Mouse (Mus musculus): ENCODE measurements at regions not wholly inside any gene's neighbourhood (a gene's known extent, or its start where the extent isn't known, plus 50 kb on each side); places are given as distances from the start of the nearest gene placed in this dataset.

DNA sequence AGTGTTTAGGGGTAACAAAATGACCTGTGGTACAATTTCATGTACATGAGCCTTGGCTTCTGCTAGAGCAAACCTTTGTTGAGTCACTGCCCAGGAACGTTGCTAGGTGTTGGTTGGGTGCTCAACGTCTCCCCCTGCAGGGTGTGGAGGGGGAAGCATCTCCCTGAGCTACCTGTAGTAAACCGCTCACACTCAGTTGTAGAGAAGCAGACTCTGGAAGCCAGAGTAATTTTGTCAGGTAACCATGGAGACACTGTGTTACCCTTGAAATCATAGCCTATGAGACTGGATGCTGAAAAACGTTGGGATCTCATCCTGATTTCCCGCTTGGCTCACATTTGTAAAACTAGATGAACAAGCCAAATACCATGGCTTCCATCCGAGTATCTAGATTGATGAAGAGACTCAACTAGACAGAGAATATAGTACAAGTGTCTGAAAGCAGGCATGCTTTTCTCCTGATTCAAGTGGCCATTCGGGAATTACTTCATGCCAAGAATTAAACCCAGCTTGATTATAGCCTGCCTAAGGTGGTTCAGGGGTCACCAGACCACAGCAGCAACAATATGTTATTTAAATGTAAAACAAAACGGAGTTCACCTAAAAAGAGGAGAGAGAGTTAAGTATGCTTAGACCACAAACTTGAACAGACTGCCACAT is 63.7 kb upstream of the Ctla4 start:
- H3K27ac ChIP-seq, result no peak overlapping the region
- DNase-seq (ENCODE audit: low spot score), result peak; percentile 11
- H3K4me1 ChIP-seq (replicated peaks), result no peaks in the 10 kb centered on the region
- no peak overlapping the region for H3K4me3 ChIP-seq
- 59% methylated on average over 8 of the region's 8 CpGs for WGBS
- no peaks in the 10 kb centered on the region for H3K36me3 ChIP-seq
- no peaks in the 10 kb centered on the region for H3K9me3 ChIP-seq
- H3K27me3 ChIP-seq (ENCODE audit: insufficient read depth, poor library complexity, severe bottlenecking), result no peaks in the 10 kb centered on the region; the same call in 1 of the 2 replicates

DNA sequence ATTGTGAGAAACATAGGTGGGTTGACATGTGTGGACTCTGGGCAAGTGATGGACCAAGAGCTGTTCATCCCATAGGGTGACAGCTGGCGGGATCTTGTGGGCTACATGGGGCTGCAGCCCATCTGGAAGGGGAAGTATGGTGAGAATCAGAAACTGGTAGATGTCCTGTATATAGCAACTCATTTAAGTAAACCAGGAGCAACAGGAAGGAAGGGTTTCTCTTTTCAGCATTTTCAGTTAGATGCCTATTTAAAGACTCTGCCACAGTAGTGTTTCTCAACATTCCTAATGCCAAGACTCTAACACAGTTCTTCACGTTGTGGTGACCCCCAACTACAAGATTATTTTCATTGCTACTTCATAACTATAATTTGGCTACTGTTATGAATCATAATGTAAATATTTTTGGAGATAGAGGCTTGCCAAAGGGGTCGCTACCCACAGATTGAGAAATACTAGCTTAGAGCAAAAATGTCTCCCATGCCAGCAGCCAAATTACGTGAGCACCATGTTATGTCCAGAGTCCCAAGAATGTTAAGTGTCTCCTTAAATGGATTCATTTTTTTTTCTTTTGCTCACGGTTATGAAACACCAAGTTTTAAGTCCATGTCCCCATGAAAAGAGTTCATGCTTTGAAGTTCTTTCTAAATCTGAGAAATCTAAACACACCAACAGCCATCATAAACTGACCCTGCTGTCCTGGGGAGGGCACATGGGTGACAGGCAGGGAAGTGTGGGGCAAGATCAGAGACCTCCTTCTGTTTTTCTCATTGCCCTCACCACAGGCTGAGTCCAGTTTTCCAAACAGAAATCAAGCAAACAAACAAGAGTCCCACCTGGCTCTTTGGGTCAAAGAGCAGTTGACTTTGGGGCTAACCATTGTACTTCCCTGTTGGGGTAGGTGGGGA is 62.3 kb upstream of the Ctla4 start:
- Histone ChIP-seq H3K4me3 (no peak overlapping the region), H3K27ac (no peak overlapping the region), H3K36me3 (no peaks in the 10 kb centered on the region), H3K27me3 (ENCODE audit: insufficient read depth, poor library complexity, severe bottlenecking) (no peaks in the 10 kb centered on the region; the same call in 1 of the 2 replicates), H3K4me1 (replicated peaks) (no peaks in the 10 kb centered on the region), H3K9me3 (no peaks in the 10 kb centered on the region)
- WGBS, result 89% methylated on average over 5 of the region's 5 CpGs
- DNase-seq (ENCODE audit: low spot score), result no peak

- Histone ChIP-seq H3K36me3 (no peaks in the 10 kb centered on the region), H3K27me3 (ENCODE audit: insufficient read depth, poor library complexity, severe bottlenecking) (no peaks in the 10 kb centered on the region; the same call in 1 of the 2 replicates), H3K9me3 (no peaks in the 10 kb centered on the region), H3K4me1 (replicated peaks) (no peaks in the 10 kb centered on the region), H3K27ac (no peak overlapping the region), H3K4me3 (no peak overlapping the region)
- WGBS, result 76% methylated on average over 9 of the region's 9 CpGs
- no peak for DNase-seq (ENCODE audit: low spot score)
Measured at GRCm38 (mm10) chr1:60825256-60826186, 61.3 kb upstream of the Ctla4 start.

DNA sequence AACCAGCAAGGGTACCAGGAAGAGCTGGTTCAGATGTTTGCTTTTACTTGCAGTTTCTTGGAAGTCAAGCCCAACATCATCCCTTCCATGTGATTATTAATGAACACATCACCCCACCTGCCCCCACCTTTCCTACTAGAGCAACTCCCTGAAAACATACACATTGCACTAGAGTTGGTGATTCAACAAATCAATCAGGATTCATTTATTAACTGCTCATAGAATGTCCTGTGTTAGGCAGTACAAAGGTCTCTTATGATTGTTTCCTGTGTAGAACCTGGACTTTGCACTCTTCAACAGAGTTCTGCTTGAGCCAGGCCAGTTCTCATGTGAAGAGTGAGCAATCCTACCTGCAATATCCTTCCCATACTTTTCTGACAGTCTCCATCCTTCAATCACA is 59.8 kb upstream of the Ctla4 start:
- H3K36me3 ChIP-seq, result no peaks in the 10 kb centered on the region
- no peak overlapping the region for H3K4me3 ChIP-seq
- H3K4me1 ChIP-seq (replicated peaks), result no peaks in the 10 kb centered on the region
- H3K9me3 ChIP-seq, result no peaks in the 10 kb centered on the region
- H3K27me3 ChIP-seq (ENCODE audit: insufficient read depth, poor library complexity, severe bottlenecking), result no peaks in the 10 kb centered on the region
- H3K27ac ChIP-seq, result no peak overlapping the region
- no peak for DNase-seq (ENCODE audit: low spot score)

DNA sequence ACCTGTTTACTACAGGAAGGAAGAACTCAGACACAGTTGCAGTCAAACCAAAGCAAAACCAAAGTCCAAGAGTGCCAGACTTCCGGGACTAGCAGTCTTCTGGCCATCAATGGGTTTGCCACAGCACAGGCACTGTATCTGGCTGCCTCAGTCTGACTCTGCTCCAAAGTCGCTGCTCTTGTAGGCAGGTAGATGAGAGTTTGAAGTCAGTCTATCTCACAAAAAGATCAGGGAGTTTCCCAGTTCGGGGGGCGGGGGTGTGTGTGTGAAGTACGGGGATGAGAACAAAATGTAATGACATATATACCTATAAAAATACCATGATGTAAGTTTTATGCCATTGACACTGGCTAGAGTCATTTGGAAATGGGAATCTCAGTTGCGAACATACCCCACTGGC is 58.6 kb upstream of the Ctla4 start:
- no peaks in the 10 kb centered on the region for H3K4me1 ChIP-seq (replicated peaks)
- no peaks in the 10 kb centered on the region for H3K9me3 ChIP-seq
- H3K36me3 ChIP-seq, result no peaks in the 10 kb centered on the region
- WGBS, result 95% methylated on average over 6 of the region's 6 CpGs
- DNase-seq (ENCODE audit: low spot score), result no peak
- H3K27me3 ChIP-seq (ENCODE audit: insufficient read depth, poor library complexity, severe bottlenecking), result no peaks in the 10 kb centered on the region
- no peak overlapping the region for H3K27ac ChIP-seq
- no peak overlapping the region for H3K4me3 ChIP-seq

GRCm38 (mm10) chr1:60829849-60830248 is 57.0 kb upstream of the Ctla4 start:
- Histone ChIP-seq H3K4me3 (no peak overlapping the region), H3K27me3 (ENCODE audit: insufficient read depth, poor library complexity, severe bottlenecking) (no peaks in the 10 kb centered on the region), H3K4me1 (replicated peaks) (no peaks in the 10 kb centered on the region), H3K36me3 (no peaks in the 10 kb centered on the region), H3K27ac (no peak overlapping the region), H3K9me3 (no peaks in the 10 kb centered on the region)
- DNase-seq (ENCODE audit: low spot score), result no peak
- 81% methylated on average over 3 of the region's 3 CpGs for WGBS

DNA sequence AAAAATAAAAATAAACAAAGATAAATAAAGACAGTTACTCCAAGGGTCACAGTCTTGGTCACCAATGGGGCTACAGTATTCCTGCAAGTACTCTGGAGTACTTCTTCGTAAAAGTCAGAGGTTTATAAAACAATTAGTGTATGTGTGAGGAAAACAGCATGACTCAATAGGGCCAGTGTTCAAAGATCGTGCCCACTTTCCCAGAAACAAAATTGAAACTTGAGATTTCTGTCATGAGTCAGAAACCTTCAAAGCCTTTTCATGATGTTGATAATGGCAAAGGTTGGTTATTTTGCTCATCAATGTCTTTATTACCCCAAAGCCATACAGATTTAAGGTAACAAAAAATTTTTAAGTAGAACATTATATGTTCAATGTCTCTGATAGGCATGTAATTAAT is 53.1 kb upstream of the Ctla4 start:
- Histone ChIP-seq H3K27me3 (ENCODE audit: insufficient read depth, poor library complexity, severe bottlenecking) (no peaks in the 10 kb centered on the region), H3K9me3 (no peaks in the 10 kb centered on the region), H3K36me3 (no peaks in the 10 kb centered on the region), H3K4me3 (no peak overlapping the region), H3K4me1 (replicated peaks) (no peaks in the 10 kb centered on the region), H3K27ac (no peak overlapping the region)
- DNase-seq (ENCODE audit: low spot score), result no peak
- WGBS, result 73% methylated on average over 2 of the region's 2 CpGs

Measured in hindbrain, embryonic 10.5 days (tissue).